Mouse (Mus musculus) kidney, postnatal 0 days (tissue): ENCODE measurements around the gene Zcchc24. TPM values are rescaled to one million over a fixed set of nuclear protein-coding genes. Genes with fewer than 3 reads are reported as not detected.
"Not testable (repeated sequence)": the region's sequence is repeated elsewhere in the genome, so short reads cannot be mapped to it uniquely, and the experiment has no call there.

Source experiments
- ATAC-seq: fragments of 200-750 bp; cut with Nextera tagmentation; replicated peaks from 2 replicates; pipeline ENCODE4 v1.8.0; 2017; ENCODE audit warnings: low read depth, moderate number of reproducible peaks, moderate TSS enrichment, moderate library complexity; ENCODE audit not compliant: low FRiP score
- DNase-seq: peaks from one replicate; pipeline ENCODE4 v3.0.0-alpha.2; 2016; ENCODE audit warnings: low spot score
- H3K27ac ChIP-seq: fragments of 300-500 bp; sonication (generic); 2 replicates; pipeline ENCODE4 v1.5.1; 2014; ENCODE audit warnings: mild to moderate bottlenecking
- H3K27me3 ChIP-seq: fragments of 300-500 bp; sonication (generic); 2 replicates; pipeline ENCODE4 v1.6.1; 2014; ENCODE audit warnings: low read length, mixed read lengths; ENCODE audit not compliant: insufficient read depth
- H3K36me3 ChIP-seq: fragments of 300-500 bp; sonication (generic); 2 replicates; pipeline ENCODE4 v1.6.1; 2014; ENCODE audit warnings: low read length, mixed read lengths; ENCODE audit not compliant: insufficient read depth
- H3K4me1 ChIP-seq: fragments of 300-500 bp; sonication (generic); replicated peaks from 2 replicates; pipeline ENCODE4 v1.6.1; 2014; ENCODE audit warnings: antibody characterized with exemption, low read length, mixed read lengths; ENCODE audit not compliant: insufficient read depth
- H3K4me2 ChIP-seq: fragments of 300-500 bp; sonication (generic); 2 replicates; pipeline ENCODE4 v1.6.1; 2014; ENCODE audit warnings: mild to moderate bottlenecking, low read length, moderate library complexity, mixed read lengths
- H3K4me3 ChIP-seq: fragments of 300-500 bp; sonication (generic); replicated peaks from 2 replicates; pipeline ENCODE4 v1.5.1; 2014; ENCODE audit warnings: low read depth, low read length
- H3K9ac ChIP-seq: fragments of 300-500 bp; sonication (generic); 2 replicates; pipeline ENCODE4 v1.6.1; 2014; ENCODE audit warnings: low read depth, low read length
- H3K9me3 ChIP-seq: fragments of 300-500 bp; sonication (generic); replicated peaks from 2 replicates; pipeline ENCODE4 v1.6.1; 2016; ENCODE audit warnings: low read length, inconsistent platforms, mixed read lengths
- CTCF ChIP-seq: IDR thresholded peaks from 2 replicates; pipeline ENCODE4 v1.5.1; 2016; ENCODE audit warnings: antibody characterized with exemption, low read depth, mild to moderate bottlenecking, moderate library complexity
- WGBS: fragments of 180-500 bp; shearing (Covaris S2); extraction: QIAGEN DNeasy Blood & Tissue Kit; methylation state at CpG from one replicate; pipeline ENCODE4 v1.1.7; 2014; 5-methylcytosine and 5-hydroxymethylcytosine counted together
- polyA plus RNA-seq: library from polyadenylated mRNA; unstranded; fragments of >200 nt; fragmentation: Nextera tagmentation; extraction: Ambion mirVana; gene quantifications from 2 replicates; pipeline ENCODE4 v1.2.1, GENCODE M21; 2015

The Zcchc24 gene
- polyA plus RNA-seq, result 15.7 and 15.9 TPM in 2 replicates

DNA sequence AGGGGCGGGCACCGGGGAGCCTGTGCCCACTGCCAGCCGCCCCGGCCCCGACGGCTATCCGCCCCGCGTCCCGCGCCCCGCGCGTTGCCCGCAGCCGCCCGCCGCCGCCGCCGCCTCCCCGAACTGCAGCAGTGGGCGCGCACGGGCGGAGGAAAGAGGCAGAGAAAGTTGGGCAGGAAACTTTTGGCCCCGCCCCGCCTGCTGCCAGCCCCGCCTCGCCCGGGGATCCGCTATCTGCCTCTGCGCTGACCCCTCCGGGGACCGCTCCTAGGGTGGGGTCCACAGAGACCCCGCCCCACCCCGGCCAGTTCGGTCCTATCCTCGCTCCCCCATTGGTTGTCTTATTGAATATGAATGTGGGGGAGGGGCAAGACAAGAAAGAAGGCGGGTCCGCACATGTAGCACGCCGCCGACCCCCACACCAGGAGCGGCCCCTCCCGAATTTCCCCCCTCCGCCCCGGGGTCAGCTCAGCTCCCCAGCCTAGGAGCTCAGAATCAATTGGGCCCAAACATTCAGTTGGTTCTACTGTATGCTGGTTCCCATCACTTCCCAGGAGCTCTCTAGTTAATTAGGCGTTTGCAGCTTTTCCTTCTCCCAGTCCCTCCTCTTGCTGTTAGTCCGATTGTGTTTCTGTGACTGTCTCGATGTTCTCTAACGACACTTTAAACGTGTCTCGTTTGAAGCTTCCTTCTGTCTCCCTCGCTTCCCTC, at the start of gene Zcchc24:
Gene Zcchc24 (minus strand): TSS at position 125 of the 711 bp plus-strand sequence.
- Histone ChIP-seq H3K4me2 (peak within 1 kb of the TSS; percentile 90), H3K9me3 (no peaks in the 10 kb centered on the region), H3K4me1 (peaks cover 23% of the 10 kb centered on the region), H3K27ac (peak within 1 kb of the TSS; percentile 90), H3K27me3 (no peaks in the 10 kb centered on the region), H3K4me3 (peak within 1 kb of the TSS; percentile 83), H3K36me3 (no peaks in the 10 kb centered on the region), H3K9ac (peak within 1 kb of the TSS; percentile 79)
- DNase-seq, result peak; percentile 98
- no peak for TF ChIP-seq CTCF
- WGBS, result under 1% methylated on average over 44 of the region's 55 CpGs
- ATAC-seq, result peak; percentile 89

- Histone ChIP-seq H3K4me3 (no peak overlapping the region), H3K9me3 (no peaks in the 10 kb centered on the region), H3K36me3 (no peaks in the 10 kb centered on the region), H3K9ac (no peak overlapping the region), H3K4me2 (no peak overlapping the region), H3K27ac (no peak overlapping the region), H3K27me3 (no peaks in the 10 kb centered on the region), H3K4me1 (no peaks in the 10 kb centered on the region)
- peak; percentile 92 for DNase-seq
- ATAC-seq, result peak; percentile 54; the same call in 1 of the 2 replicates
- TF ChIP-seq CTCF, result peak; percentile 97
- 9% methylated on average over 9 of the region's 9 CpGs for WGBS
Measured at GRCm38 (mm10) chr14:25816416-25816815, 47.6 kb upstream of the Zcchc24 start.

DNA sequence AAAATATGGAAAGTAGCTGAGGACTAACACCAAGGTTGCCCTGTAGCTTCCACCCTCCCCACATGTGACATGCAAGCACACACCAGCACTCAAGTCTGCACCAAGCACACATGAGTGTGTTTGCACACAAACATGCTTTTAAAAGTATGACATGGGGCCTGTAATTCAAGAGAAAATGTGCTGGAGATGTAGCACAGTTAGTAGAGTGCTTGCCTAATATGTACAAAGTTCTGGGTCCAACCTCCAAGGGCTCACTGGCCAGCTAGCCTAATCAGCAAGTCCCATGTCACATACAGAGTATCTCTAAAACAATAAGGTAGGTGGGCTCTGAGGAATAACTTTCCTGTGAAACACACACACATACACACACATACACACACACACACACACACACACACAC, 45.3 kb upstream of the Zcchc24 start:
- TF ChIP-seq CTCF, result no peak
- H3K4me2 ChIP-seq, result no peak overlapping the region
- no peak overlapping the region for H3K27ac ChIP-seq
- ATAC-seq (no peak), DNase-seq (no peak)
- no peak overlapping the region for H3K4me3 ChIP-seq
- H3K36me3 ChIP-seq, result no peaks in the 10 kb centered on the region
- no peak overlapping the region for H3K9ac ChIP-seq
- no peaks in the 10 kb centered on the region for H3K9me3 ChIP-seq
- no peaks in the 10 kb centered on the region for H3K27me3 ChIP-seq
- H3K4me1 ChIP-seq, result no peaks in the 10 kb centered on the region

GRCm38 (mm10) chr14:25811026-25811425, 42.2 kb upstream of the Zcchc24 start:
- DNase-seq, H3K4me1 ChIP-seq, H3K9ac ChIP-seq, H3K4me2 ChIP-seq, H3K27ac ChIP-seq, H3K36me3 ChIP-seq, H3K27me3 ChIP-seq, H3K9me3 ChIP-seq, H3K4me3 ChIP-seq, ATAC-seq: not testable (repeated sequence)
- 69% methylated on average over 1 of the region's 1 CpGs for WGBS

GRCm38 (mm10) chr14:25806561-25806960, 37.7 kb upstream of the Zcchc24 start:
- Histone ChIP-seq H3K4me1 (peaks cover 5% of the 10 kb centered on the region), H3K27me3 (no peaks in the 10 kb centered on the region), H3K27ac (no peak overlapping the region), H3K9ac (no peak overlapping the region), H3K9me3 (no peaks in the 10 kb centered on the region), H3K4me2 (no peak overlapping the region), H3K36me3 (no peaks in the 10 kb centered on the region), H3K4me3 (no peak overlapping the region)
- ATAC-seq, result no peak
- DNase-seq, result no peak
- 86% methylated on average over 7 of the region's 7 CpGs for WGBS
- no peak for TF ChIP-seq CTCF

GRCm38 (mm10) chr14:25805871-25806270, 37.0 kb upstream of the Zcchc24 start:
- no peaks in the 10 kb centered on the region for H3K27me3 ChIP-seq
- peaks cover 5% of the 10 kb centered on the region for H3K4me1 ChIP-seq
- H3K4me3 ChIP-seq, result no peak overlapping the region
- no peaks in the 10 kb centered on the region for H3K9me3 ChIP-seq
- DNase-seq (peak; percentile 66), ATAC-seq (peak; percentile 66; the same call in 1 of the 2 replicates)
- 0 out of 2 replicates have a peak overlapping the region, but pooled peaks have one; percentile 51 for H3K27ac ChIP-seq
- H3K36me3 ChIP-seq, result no peaks in the 10 kb centered on the region
- H3K4me2 ChIP-seq, result no peak overlapping the region
- H3K9ac ChIP-seq, result no peak overlapping the region
- TF ChIP-seq CTCF, result no peak
- 43% methylated on average over 7 of the region's 7 CpGs for WGBS
